Mouse (Mus musculus): ENCODE results near the gene Hhip. TPM values are rescaled to one million over a fixed set of nuclear protein-coding genes. Genes with fewer than 3 reads are reported as not detected.

The Hhip gene
- polyA plus RNA-seq (2021; fragmentation: Nextera tagmentation), result 3.0 and 3.4 TPM in 2 replicates
- long read RNA-seq, experiment 1, full-length matches to known transcripts, result 4 of 11 reads
- long read RNA-seq, experiment 1, partial matches to known transcripts, result 2 of 11 reads
- long read RNA-seq, experiment 1, other reads (novel, unspliced or antisense), result 5 of 11 reads
- long read RNA-seq, experiment 2, full-length matches to known transcripts, result 21 of 36 reads
- long read RNA-seq, experiment 2, partial matches to known transcripts, result 6 of 36 reads
- long read RNA-seq, experiment 2, other reads (novel, unspliced or antisense), result 9 of 36 reads

GRCm38 (mm10) chr8:80057198-80058174 is at the start of gene Hhip:
Hhip (minus strand) TSS chr8:80058006.

Data from layer of hippocampus, adult 6 months (tissue).